Mouse (Mus musculus) embryonic fibroblast, embryonic 13.5 days (primary cell): Measurements from ENCODE around the gene Smarcd3.

ENCODE experiments used
- CTCF ChIP-seq: IDR thresholded peaks from 2 replicates; pipeline ENCODE4 v1.5.1; 2011; ENCODE audit warnings: mild to moderate bottlenecking, control low read depth, low read length, moderate library complexity, borderline replicate concordance; ENCODE audit not compliant: insufficient read depth
- POLR2A ChIP-seq: IDR thresholded peaks from 2 replicates; pipeline ENCODE4 v1.6.1; 2011; ENCODE audit warnings: low read depth, mild to moderate bottlenecking, control low read depth, low read length, moderate library complexity

GRCm38 (mm10) chr5:24594346-24594745, 29.9 kb downstream of the Smarcd3 start:
- TF ChIP-seq POLR2A (no peak), CTCF (no peak)
